Mouse (Mus musculus): Measurements from ENCODE around the gene Tnk2.

Gene Tnk2

GRCm38 (mm10) chr16:32660095-32660494 lies 16.4 kb downstream of the Tnk2 start:
- no peak for DNase-seq (ENCODE audit: low spot score in 2 of 2)

- DNase-seq (ENCODE audit: low spot score in 2 of 2), result no peak
These were observed 17.1 kb downstream of the Tnk2 start for GRCm38 (mm10) chr16:32660557-32661321.

DNA sequence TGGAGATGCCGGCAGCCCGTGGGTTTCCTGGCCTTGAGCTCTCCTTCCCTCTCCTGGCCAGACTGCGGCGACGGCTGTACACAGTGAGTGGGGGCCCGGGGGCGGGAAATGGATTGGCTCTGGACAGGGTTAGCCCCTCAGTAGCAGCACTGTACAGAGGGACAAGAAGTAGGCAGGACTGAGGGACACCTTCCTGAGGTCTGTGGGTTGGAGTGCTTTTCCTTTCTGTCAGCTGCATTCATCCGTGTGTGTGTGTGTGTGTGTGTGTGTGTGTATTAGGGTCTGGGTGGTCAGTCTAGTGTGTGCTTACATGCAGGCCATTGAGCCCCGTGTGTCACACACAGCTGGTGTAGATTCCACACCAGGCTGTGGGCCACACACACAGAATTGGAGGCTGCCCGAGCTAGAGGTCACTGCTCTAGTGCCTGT lies 17.8 kb downstream of the Tnk2 start:
- no peak for DNase-seq (ENCODE audit: low spot score in 2 of 2)

GRCm38 (mm10) chr16:32662372-32662771 lies 18.7 kb downstream of the Tnk2 start:
- DNase-seq (ENCODE audit: low spot score in 2 of 2), result no peak

GRCm38 (mm10) chr16:32663231-32663858 lies 19.7 kb downstream of the Tnk2 start:
- DNase-seq (ENCODE audit: low spot score in 2 of 2), result no peak

DNA sequence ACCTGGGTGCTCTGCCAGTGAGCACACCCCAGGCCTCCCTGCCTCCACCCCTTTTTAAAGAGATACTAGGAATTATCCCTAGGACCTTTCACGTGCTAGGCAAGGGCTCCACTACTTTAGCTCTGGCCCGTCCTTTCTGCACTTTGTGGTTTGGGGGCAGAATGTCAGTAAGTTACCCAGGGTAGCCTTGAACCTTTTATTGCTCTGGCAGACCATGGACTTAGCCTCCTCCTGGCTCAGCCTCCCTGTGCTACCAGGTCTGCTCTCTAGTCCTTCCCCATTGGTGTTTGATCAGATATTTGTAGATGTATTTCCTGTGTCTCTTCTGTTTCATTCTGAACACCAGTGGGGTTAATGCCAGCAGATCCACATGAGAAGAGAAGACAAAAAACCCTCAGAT lies 20.5 kb downstream of the Tnk2 start:
- DNase-seq (ENCODE audit: low spot score in 2 of 2), result no peak

GRCm38 (mm10) chr16:32665851-32666665 lies 22.4 kb downstream of the Tnk2 start:
- no peak for DNase-seq (ENCODE audit: low spot score in 2 of 2)

- DNase-seq (ENCODE audit: low spot score in 2 of 2), result no peak
These were observed 23.2 kb downstream of the Tnk2 start for GRCm38 (mm10) chr16:32666671-32667551.

GRCm38 (mm10) chr16:32667552-32667872 lies 23.8 kb downstream of the Tnk2 start:
- DNase-seq (ENCODE audit: low spot score in 2 of 2), result no peak

- DNase-seq (ENCODE audit: low spot score in 2 of 2), result no peak
These were observed 24.4 kb downstream of the Tnk2 start for GRCm38 (mm10) chr16:32668030-32668429.

GRCm38 (mm10) chr16:32668472-32668871 lies 24.8 kb downstream of the Tnk2 start:
- DNase-seq (ENCODE audit: low spot score in 2 of 2), result peak in 1 of 2 experiments; percentile 46

- no peak for DNase-seq (ENCODE audit: low spot score in 2 of 2)
These were observed 25.6 kb downstream of the Tnk2 start for GRCm38 (mm10) chr16:32669243-32669642.

GRCm38 (mm10) chr16:32670354-32671124 lies 26.9 kb downstream of the Tnk2 start:
- DNase-seq (ENCODE audit: low spot score in 2 of 2), result no peak

DNA sequence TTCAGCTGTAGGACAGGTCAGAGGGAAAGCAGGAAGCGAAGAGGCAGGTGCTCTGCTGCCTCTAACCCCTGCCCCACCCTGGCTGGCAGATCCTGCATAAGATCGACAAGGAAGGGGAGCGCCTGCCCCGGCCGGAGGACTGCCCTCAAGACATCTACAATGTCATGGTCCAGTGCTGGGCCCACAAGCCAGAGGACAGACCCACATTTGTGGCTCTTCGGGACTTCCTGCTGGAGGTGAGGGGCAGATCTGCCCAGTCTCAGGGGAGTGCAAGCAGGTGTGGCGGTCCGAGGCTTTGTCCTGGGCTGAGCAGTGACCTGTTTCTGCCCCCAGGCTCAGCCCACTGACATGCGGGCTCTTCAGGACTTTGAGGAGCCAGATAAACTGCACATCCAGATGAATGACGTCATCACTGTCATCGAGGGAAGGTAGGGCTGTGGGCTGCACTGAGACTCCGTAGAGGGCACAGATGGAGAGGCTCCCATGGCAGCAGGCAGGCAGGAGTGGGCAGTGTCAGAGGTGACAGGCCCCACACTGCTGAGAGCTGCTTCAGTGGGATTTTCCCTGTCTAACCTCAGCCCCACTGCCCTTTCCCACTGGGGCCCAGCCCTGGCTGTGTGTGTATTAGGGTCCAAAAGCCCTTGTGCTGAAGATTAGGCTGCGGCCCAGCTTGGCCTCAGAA lies 27.7 kb downstream of the Tnk2 start:
- no peak for DNase-seq (ENCODE audit: low spot score in 2 of 2)

- DNase-seq (ENCODE audit: low spot score in 2 of 2), result no peak
These were observed 28.6 kb downstream of the Tnk2 start for GRCm38 (mm10) chr16:32672250-32672649.

DNA sequence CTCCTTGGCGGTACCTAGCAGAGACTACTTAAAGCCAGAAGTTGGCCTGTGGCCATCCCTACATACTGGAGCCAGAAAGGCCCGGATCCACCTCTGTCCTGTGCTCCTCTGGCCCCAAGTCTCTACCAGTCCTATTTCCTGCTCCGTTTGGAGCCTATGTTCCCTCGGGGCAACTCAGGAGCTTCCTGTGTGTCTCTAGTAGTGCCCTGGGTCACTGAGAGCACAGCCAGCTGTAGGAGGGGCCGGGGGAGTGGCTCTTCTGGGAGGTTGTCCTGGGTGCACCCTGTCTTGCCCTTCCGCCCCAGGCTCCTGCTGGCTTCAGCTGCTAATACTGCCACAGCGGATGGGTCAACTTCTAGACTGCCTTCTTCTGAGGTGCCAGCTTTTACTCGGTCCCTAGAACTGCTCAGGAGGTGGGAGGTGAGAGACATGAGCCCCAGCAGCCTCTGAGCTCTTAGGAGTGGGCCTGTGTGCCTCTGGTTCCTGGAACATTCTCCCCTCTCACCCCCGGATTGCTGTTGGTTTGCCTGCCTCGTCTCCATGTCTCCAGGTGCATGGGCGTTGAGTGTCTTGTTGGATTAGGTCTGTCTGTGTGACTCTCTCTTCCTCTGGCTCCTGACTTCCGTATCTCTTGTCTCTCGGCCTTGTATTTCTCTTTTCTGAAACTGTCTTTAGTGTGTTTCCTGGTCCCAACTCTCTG lies 29.3 kb downstream of the Tnk2 start:
- no peak for DNase-seq (ENCODE audit: low spot score in 2 of 2)

- DNase-seq (ENCODE audit: low spot score in 2 of 2), result no peak
These were observed 30.6 kb downstream of the Tnk2 start for GRCm38 (mm10) chr16:32674121-32674740.

GRCm38 (mm10) chr16:32677040-32677700 lies 33.5 kb downstream of the Tnk2 start:
- DNase-seq (ENCODE audit: low spot score in 2 of 2), result no peak

DNA sequence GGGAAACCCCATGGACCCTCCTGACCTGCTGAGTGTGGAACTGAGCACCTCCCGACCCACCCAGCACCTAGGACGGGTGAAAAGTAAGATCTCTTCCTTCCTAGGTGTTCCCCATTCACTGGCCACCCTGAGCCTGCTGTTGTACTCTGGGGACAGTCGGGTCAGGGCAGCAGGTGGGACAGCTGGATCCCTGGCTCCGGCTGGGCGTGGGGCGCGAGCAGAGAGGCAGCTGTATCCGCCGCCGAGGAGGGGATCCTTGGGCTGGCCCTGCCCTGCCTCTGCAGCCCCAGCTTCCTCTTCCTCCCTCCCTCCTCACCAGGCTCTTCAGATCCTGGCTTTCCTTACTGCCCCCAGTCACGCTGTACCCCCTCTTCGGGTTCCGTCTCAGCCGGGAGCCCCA lies 34.2 kb downstream of the Tnk2 start:
- no peak for DNase-seq (ENCODE audit: low spot score in 2 of 2)

Data from natural killer cell, adult 2 months (primary cell).